Mouse (Mus musculus): Measurements from ENCODE around the gene Slc5a2. TPM values are rescaled to one million over a fixed set of nuclear protein-coding genes. Genes with fewer than 3 reads are reported as not detected.

Gene Slc5a2
- polyA plus RNA-seq, 1 experiment from 2014 or later = 2.4 TPM

DNA sequence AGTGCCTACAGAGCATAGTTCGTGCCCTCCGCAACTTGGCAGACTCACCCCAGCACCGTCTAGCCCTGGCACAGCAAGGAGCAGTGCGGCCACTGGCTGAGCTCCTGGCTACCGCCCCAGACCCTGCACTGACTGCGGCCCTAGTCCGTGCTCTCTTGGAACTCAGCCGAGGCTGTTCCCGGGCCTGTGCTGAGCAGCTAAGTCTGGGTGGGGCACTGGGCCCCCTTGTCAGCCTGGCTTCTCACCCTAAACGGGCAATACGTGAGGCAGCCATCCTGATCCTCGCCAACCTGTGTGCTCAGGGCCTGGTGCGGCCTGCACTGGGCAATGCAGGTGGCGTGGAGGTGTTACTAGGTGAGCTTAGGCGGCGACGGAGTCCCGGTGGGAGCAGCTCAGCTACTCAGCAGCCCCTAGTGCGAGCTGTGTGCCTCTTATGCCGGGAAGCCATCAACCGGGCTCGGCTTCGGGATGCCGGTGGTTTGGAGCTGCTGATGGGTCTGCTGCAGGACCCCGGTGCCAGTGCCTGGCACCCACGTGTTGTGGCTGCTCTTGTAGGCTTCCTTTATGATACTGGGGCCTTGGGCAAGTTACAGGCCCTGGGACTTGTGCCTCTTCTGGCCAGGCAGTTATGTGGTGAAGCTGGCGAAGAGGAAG is 25.2 kb upstream of the Slc5a2 start:
- no peaks in the 10 kb centered on the region for H3K27me3 ChIP-seq
- DNase-seq (no peak), ATAC-seq (ENCODE audit: low read depth) (no peak)
- H3K4me1 ChIP-seq (replicated peaks) = peaks cover 41% of the 10 kb centered on the region
- whole genome bisulfite sequencing (ENCODE audit: insufficient replicate concordance) = 90% methylated on average over 27 of the region's 27 CpGs
- H3K9me3 ChIP-seq (replicated peaks) = no peaks in the 10 kb centered on the region
- H3K36me3 ChIP-seq = peaks cover 63% of the 10 kb centered on the region
- H3K9ac ChIP-seq = peak overlapping the region; percentile 17; the same call in 1 of the 2 replicates
- no peak overlapping the region for H3K27ac ChIP-seq
- no peak overlapping the region for H3K4me2 ChIP-seq
- no peak overlapping the region for H3K4me3 ChIP-seq (replicated peaks)

DNA sequence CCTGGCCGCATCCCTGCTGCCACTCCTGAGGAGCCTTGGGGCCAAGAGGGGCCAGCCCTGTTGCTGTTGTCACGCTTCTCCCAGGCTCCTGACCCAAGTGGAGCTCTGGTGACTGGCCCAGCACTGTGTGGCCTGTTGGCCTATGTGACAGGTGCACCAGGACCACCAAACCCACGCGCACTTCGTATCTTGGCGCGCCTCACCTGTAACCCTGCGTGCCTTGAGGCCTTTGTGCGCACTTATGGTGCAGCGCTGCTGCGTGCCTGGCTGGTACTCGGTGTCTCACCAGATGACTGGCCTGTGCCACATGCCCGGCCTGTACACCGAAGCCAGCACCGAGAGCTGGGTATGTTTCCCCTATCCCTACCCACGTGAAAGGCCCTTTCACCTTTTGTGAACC is 23.1 kb upstream of the Slc5a2 start:
- Histone ChIP-seq H3K27ac (no peak overlapping the region), H3K36me3 (peaks cover 58% of the 10 kb centered on the region), H3K4me3 (replicated peaks) (no peak overlapping the region), H3K4me2 (no peak overlapping the region), H3K9me3 (replicated peaks) (no peaks in the 10 kb centered on the region), H3K9ac (no peak overlapping the region), H3K27me3 (no peaks in the 10 kb centered on the region), H3K4me1 (replicated peaks) (peaks cover 48% of the 10 kb centered on the region)
- 93% methylated on average over 16 of the region's 16 CpGs for WGBS (ENCODE audit: insufficient replicate concordance)
- DNase-seq (no peak), ATAC-seq (ENCODE audit: low read depth) (no peak)

DNA sequence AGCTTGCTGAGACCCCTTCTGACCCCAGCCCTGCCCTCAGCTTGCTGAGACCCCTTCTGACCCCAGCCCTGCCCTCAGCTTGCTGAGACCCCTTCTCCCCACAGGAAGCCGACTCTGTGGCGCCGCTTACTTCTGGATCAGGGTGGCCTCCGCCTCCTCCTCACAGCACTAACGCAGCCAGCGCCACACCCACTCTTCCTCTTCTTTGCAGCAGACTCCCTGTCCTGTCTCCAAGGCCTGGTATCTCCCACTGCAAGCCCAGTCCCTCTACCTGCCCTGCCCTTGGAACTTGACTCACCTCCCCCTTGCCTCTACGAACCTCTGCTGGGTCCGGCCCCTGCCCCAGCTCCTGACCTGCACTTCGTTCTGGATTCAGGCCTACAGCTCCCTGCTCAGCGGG is 21.5 kb upstream of the Slc5a2 start:
- H3K36me3 ChIP-seq = peaks cover 58% of the 10 kb centered on the region
- H3K27ac ChIP-seq = no peak overlapping the region
- H3K4me2 ChIP-seq = no peak overlapping the region
- ATAC-seq (ENCODE audit: low read depth) (no peak), DNase-seq (no peak)
- H3K27me3 ChIP-seq = peaks cover 6% of the 10 kb centered on the region; the same call in 1 of the 2 replicates
- no peaks in the 10 kb centered on the region for H3K9me3 ChIP-seq (replicated peaks)
- no peak overlapping the region for H3K4me3 ChIP-seq (replicated peaks)
- 86% methylated on average over 10 of the region's 10 CpGs for whole genome bisulfite sequencing (ENCODE audit: insufficient replicate concordance)
- H3K9ac ChIP-seq = no peak overlapping the region
- peaks cover 54% of the 10 kb centered on the region for H3K4me1 ChIP-seq (replicated peaks)

DNA sequence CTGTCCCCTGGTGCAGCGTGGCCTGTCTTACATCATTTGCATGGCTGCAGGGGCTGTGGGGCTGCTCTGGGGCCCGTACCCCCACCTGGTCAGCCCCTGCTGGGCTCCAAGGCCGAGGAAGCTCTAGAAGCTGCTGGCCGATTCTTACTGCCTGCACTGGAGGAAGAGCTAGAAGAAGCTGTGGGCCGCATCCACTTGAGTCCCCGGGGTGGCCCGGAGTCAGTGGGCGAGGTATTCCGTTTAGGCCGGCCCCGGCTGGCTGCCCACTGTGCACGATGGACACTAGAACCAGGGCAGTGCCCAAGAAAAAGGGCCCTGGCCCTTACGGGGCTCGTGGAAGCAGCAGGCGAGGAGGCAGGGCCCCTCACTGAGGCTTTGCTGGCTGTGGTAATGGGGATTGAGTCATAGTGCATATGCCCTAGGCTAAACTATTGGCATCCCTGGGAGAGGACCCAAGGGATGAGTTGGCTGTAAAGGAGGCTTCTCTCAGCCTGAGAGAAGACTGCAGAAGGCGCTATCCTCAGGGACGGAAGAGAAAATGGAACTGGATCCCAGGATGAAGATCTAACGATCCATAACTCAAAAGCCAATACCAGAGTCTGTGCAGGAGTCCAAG is 20.9 kb upstream of the Slc5a2 start:
- Histone ChIP-seq H3K9me3 (replicated peaks) (no peaks in the 10 kb centered on the region), H3K4me3 (replicated peaks) (no peak overlapping the region), H3K27me3 (peaks cover 10% of the 10 kb centered on the region; the same call in 1 of the 2 replicates), H3K9ac (no peak overlapping the region), H3K27ac (no peak overlapping the region), H3K4me1 (replicated peaks) (peaks cover 51% of the 10 kb centered on the region), H3K4me2 (no peak overlapping the region), H3K36me3 (peaks cover 58% of the 10 kb centered on the region)
- DNase-seq (no peak), ATAC-seq (ENCODE audit: low read depth) (no peak)
- WGBS (ENCODE audit: insufficient replicate concordance) = 85% methylated on average over 18 of the region's 18 CpGs

DNA sequence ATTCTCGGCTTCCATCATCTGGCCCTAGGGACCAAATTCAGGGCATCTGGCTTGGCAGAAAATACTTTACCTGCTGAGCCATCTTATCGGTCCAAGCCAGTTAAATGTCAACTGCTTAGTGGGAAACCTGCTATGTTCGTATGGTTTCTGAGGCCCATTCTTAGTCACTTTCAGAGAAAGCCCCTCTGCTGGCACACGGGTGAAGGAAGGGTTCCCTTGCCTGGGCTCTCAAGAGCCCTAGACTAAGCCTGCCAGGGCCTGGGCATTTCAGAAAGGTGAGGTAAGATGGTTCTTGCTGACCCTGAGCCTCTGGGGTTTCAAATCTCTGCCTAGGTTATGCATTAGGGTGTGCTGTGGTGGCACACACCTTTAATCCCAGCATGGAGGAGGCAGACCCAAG is 19.9 kb upstream of the Slc5a2 start:
- 81% methylated on average over 4 of the region's 4 CpGs for WGBS (ENCODE audit: insufficient replicate concordance)
- H3K4me2 ChIP-seq = no peak overlapping the region
- no peak overlapping the region for H3K4me3 ChIP-seq (replicated peaks)
- H3K27me3 ChIP-seq = peaks cover 10% of the 10 kb centered on the region; the same call in 1 of the 2 replicates
- ATAC-seq (ENCODE audit: low read depth) (no peak), DNase-seq (no peak)
- H3K27ac ChIP-seq = no peak overlapping the region
- H3K4me1 ChIP-seq (replicated peaks) = peaks cover 45% of the 10 kb centered on the region
- no peak overlapping the region for H3K9ac ChIP-seq
- H3K9me3 ChIP-seq (replicated peaks) = no peaks in the 10 kb centered on the region
- H3K36me3 ChIP-seq = peaks cover 48% of the 10 kb centered on the region

DNA sequence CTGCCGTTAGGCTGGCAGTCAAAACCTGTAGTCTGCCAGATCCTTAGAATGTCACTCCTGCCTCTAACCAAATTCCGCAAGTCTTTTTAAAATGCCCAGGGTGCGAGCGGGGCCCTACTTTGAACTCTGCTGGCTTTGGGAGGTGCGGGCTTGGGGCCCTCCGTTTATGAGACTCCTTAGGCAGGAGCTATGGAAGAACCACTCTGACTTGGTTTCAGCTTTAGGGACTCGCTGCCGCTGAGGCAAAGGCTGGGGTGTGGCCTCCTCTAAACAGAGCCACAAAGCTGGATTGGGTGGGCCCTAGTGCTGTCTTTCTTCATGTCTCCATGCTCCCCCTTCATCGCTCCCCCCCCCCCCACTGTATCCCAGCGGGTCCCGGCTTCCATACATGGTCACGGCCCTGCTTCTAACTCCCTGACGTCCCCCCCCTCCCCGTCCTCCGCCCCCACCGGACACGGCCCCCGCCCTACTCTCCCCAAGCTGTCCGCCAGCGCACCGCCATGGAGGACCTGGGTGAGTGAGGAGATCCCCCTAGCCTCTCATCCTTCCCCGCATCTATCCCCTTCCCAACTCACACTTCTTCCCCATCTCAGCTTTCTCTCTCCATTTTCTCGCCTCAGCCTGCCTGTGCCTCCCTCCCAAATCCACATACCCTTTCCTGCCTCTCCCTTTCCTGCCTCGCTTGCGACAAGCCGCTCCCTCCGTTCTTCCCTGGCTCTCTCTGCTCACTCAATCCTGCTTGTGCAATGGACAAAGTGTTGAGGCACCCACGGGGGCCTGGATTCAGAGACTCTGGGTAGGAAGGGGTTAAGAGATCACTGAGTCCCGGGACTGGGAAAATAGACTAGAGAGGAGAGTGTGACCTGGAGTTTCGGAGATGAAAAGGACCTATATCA is 18.7 kb upstream of the Slc5a2 start, which contains the start of gene Tgfb1i1:
Gene Tgfb1i1 (plus strand): TSS at position 317 of the 896 bp plus-strand sequence.
- WGBS (ENCODE audit: insufficient replicate concordance) = 11% methylated on average over 30 of the region's 30 CpGs
- H3K36me3 ChIP-seq = peaks cover 36% of the 10 kb centered on the region

DNA sequence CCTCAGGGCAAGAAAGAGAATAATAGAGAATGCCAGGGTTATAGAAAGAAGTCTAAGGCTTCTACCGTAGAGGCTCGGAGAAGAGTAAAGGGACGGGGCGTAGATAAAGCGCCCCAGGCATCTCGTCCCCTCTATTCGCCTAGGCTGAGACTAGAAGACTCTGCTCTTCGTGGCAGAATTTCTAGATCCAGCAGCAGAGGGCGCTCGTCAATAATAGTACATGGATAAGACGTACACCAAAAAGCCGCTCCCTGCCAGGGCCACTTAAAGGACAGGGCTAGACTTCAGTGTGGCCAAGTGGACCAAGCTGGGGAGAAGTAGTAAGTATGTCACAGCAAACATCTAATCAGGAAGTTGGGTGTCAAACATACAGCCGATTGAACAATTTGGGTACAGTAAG is 18.0 kb upstream of the Slc5a2 start:
- Histone ChIP-seq H3K36me3 (peaks cover 29% of the 10 kb centered on the region), H3K9me3 (replicated peaks) (no peaks in the 10 kb centered on the region), H3K4me2 (peak overlapping the region; percentile 86), H3K4me1 (replicated peaks) (peaks cover 42% of the 10 kb centered on the region), H3K4me3 (replicated peaks) (peak overlapping the region; percentile 61), H3K9ac (peak overlapping the region; percentile 73), H3K27me3 (peaks cover 22% of the 10 kb centered on the region), H3K27ac (peak overlapping the region; percentile 58)
- DNase-seq = peak; percentile 74
- ATAC-seq (ENCODE audit: low read depth) = peak; percentile 88
- WGBS (ENCODE audit: insufficient replicate concordance) = 1% methylated on average over 13 of the region's 13 CpGs

More for the DNA sequence above, 18.7 kb upstream of the Slc5a2 start, which contains the start of gene Tgfb1i1:
- no peaks in the 10 kb centered on the region for H3K9me3 ChIP-seq (replicated peaks)
- no peak for DNase-seq
- H3K4me2 ChIP-seq = peak within 1 kb of the TSS; percentile 86
- peaks cover 15% of the 10 kb centered on the region; the same call in 1 of the 2 replicates for H3K27me3 ChIP-seq
- H3K4me1 ChIP-seq (replicated peaks) = peaks cover 37% of the 10 kb centered on the region
- H3K27ac ChIP-seq = peak within 1 kb of the TSS; percentile 58
- H3K4me3 ChIP-seq (replicated peaks) = peak within 1 kb of the TSS; percentile 61
- H3K9ac ChIP-seq = peak within 1 kb of the TSS; percentile 73
- ATAC-seq (ENCODE audit: low read depth) = peak; percentile 49

DNA sequence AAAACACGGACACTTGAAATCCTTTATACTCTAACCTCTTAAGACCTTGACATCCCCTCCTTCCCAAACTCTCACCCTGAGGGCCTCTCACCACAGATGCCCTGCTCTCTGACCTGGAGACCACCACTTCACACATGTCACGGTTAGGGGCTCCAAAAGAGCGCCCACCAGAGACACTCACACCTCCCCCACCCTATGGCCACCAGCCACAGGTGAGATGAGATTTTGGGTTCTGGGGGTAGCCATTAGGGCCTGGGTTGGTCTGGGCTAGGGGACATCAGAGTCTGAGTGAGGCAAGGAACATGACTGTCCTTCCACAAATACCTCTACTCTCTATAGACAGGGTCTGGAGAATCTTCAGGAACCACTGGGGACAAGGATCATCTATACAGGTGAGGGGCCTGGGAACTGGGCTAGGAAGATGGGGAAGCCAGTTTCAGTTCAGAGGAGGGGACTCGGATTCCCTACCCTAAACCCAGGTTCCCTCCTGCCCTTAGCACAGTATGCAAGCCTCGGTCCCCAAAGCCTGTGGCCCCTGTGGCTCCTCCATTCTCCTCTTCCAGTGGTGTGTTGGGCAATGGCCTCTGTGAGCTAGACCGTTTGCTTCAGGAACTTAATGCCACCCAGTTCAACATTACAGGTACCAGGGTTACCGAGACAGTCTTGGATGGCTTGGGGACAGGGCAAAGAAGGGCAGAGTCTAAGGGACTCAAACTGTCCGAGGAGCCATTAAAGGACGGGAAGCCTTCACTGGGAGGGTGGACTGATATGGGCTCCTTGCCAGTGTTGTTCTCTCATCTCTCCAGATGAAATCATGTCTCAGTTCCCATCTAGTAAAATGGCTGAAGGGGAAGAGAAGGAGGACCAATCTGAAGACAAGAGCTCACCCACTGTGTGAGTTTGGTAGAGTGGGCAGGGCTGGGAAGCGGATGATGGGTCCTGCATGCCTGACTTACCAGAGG is 17.1 kb upstream of the Slc5a2 start:
- ATAC-seq (ENCODE audit: low read depth) (no peak), DNase-seq (no peak)
- H3K9me3 ChIP-seq (replicated peaks) = no peaks in the 10 kb centered on the region
- H3K9ac ChIP-seq = no peak overlapping the region
- H3K27me3 ChIP-seq = peaks cover 31% of the 10 kb centered on the region
- peak overlapping the region; percentile 61; the same call in 1 of the 2 replicates for H3K4me3 ChIP-seq (replicated peaks)
- peaks cover 20% of the 10 kb centered on the region for H3K36me3 ChIP-seq
- peaks cover 46% of the 10 kb centered on the region for H3K4me1 ChIP-seq (replicated peaks)
- peak overlapping the region; percentile 86; the same call in 1 of the 2 replicates for H3K4me2 ChIP-seq
- no peak overlapping the region for H3K27ac ChIP-seq
- 77% methylated on average over 10 of the region's 10 CpGs for WGBS (ENCODE audit: insufficient replicate concordance)

DNA sequence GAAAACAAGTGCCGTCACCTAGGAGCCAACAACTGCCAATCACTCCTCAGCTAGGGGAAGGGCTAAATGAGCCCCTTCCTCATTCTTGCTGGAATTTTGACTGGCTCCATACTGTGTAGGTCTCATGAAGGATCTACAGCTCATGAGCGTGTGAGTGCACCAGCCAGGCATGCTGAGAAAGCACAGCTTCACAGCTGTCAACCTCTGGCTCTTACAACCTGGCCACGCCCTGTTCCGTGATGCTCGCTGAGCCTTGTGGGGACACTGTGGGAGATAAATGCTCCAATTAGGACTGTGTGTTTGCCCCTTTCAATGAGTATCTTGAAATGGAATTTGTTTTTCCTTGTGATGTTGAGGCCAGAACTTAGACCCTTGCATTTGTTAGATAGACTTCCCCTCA is 15.5 kb upstream of the Slc5a2 start:
- no peak overlapping the region for H3K4me3 ChIP-seq (replicated peaks)
- peaks cover 8% of the 10 kb centered on the region; the same call in 1 of the 2 replicates for H3K36me3 ChIP-seq
- DNase-seq = no peak
- no peak overlapping the region for H3K27ac ChIP-seq
- H3K4me1 ChIP-seq (replicated peaks) = peaks cover 46% of the 10 kb centered on the region
- H3K9ac ChIP-seq = no peak overlapping the region
- WGBS (ENCODE audit: insufficient replicate concordance) = 65% methylated on average over 5 of the region's 5 CpGs
- no peak for ATAC-seq (ENCODE audit: low read depth)
- H3K4me2 ChIP-seq = no peak overlapping the region
- H3K27me3 ChIP-seq = peaks cover 40% of the 10 kb centered on the region
- H3K9me3 ChIP-seq (replicated peaks) = no peaks in the 10 kb centered on the region

DNA sequence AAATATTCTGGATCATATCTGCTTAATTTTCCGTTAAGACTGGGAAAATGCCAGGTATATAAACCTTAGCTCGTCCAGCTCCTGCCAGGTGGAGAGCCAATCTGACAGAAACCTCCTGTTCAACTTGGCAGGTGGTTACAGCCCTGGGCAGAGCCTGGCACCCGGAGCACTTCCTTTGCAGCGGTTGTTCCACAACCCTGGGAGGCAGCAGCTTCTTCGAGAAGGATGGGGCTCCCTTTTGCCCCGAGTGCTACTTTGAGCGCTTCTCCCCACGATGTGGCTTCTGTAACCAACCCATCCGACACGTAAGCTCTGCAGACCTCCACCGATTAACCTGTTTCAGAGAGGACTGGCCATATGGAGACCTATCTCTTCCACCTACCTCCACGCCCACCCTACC is 13.5 kb upstream of the Slc5a2 start:
- H3K9ac ChIP-seq = no peak overlapping the region

More for the DNA sequence above, 13.5 kb upstream of the Slc5a2 start:
- Histone ChIP-seq H3K36me3 (no peaks in the 10 kb centered on the region), H3K4me3 (replicated peaks) (no peak overlapping the region), H3K27ac (no peak overlapping the region), H3K27me3 (peaks cover 52% of the 10 kb centered on the region), H3K9me3 (replicated peaks) (no peaks in the 10 kb centered on the region), H3K4me2 (no peak overlapping the region), H3K4me1 (replicated peaks) (peaks cover 34% of the 10 kb centered on the region)
- no peak for DNase-seq
- no peak for ATAC-seq (ENCODE audit: low read depth)
- WGBS (ENCODE audit: insufficient replicate concordance) = 66% methylated on average over 12 of the region's 12 CpGs
